Mouse (Mus musculus) cortical plate, adult 2 months (tissue): ENCODE data around the gene Tmpo. TPM values are rescaled to one million over a fixed set of nuclear protein-coding genes. Genes with fewer than 3 reads are reported as not detected.
"Not testable (repeated sequence)": the region's sequence is repeated elsewhere in the genome, so short reads cannot be mapped to it uniquely, and the experiment has no call there.

Source experiments
- H3K27ac ChIP-seq: fragments of 200-500 bp; 2 replicates; pipeline ENCODE4 v1.5.1; 2012; ENCODE audit warnings: low read length, control low read depth, inconsistent platforms; ENCODE audit not compliant: insufficient read depth
- H3K4me1 ChIP-seq: fragments of 200-500 bp; 2 replicates; pipeline ENCODE4 v1.6.1; 2011; ENCODE audit warnings: low read length; ENCODE audit not compliant: control insufficient read depth, insufficient read depth
- H3K4me3 ChIP-seq: fragments of 200-500 bp; 2 replicates; pipeline ENCODE4 v1.5.1; 2011; ENCODE audit warnings: mild to moderate bottlenecking, low read length, control low read depth; ENCODE audit not compliant: insufficient read depth
- CTCF ChIP-seq: fragments of 200-500 bp; IDR thresholded peaks from 2 replicates; pipeline ENCODE4 v1.5.1; 2011; ENCODE audit warnings: mild to moderate bottlenecking, control low read depth, low read length; ENCODE audit not compliant: insufficient read depth; ENCODE audit errors: extremely low read depth
- POLR2A ChIP-seq: fragments of 200-500 bp; IDR thresholded peaks from 2 replicates; pipeline ENCODE4 v1.6.1; 2011; ENCODE audit warnings: mild to moderate bottlenecking, low read length, control low read depth; ENCODE audit not compliant: insufficient read depth; ENCODE audit errors: extremely low read depth
- polyA plus RNA-seq: library from polyadenylated mRNA; depleted of rRNA; stranded (reverse); fragments of >200 nt; gene quantifications from 2 replicates; pipeline ENCODE4 v1.2.3, GENCODE M21; 2012

Gene Tmpo
- polyA plus RNA-seq, 1 experiment: 32.5 TPM

DNA sequence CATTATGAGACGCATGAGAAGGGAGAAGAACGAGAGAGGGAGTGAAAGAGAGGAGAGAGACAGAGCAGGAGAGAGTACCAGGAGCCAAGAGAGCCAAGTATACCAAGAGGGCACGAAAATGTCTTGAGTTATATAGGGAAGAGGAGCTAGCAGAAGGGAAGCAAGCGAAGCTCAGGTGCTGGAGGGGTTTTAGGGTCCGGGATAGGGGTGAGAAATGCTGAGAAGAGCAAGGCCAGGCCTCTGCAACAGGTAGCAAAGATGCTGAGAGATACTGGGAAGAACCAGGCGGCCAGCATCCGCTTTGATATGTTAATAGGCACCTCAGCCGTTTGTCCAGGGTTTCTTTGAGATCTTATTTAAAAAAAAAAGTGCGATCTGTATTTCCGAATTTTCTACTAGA, 6.2 kb upstream of the Tmpo start:
- no peak for TF ChIP-seq CTCF
- TF ChIP-seq POLR2A: no peak
- no peak overlapping the region for H3K27ac ChIP-seq
- H3K4me1 ChIP-seq: peaks cover 2% of the 10 kb centered on the region; the same call in 1 of the 2 replicates
- H3K4me3 ChIP-seq: peak overlapping the region; percentile 26

GRCm38 (mm10) chr10:91185721-91186120, 4.6 kb upstream of the Tmpo start:
- TF ChIP-seq POLR2A: no peak
- TF ChIP-seq CTCF: no peak
- Histone ChIP-seq H3K27ac (no peak overlapping the region), H3K4me1 (peaks cover 2% of the 10 kb centered on the region; the same call in 1 of the 2 replicates), H3K4me3 (no peak overlapping the region)

GRCm38 (mm10) chr10:91184893-91185292, 3.8 kb upstream of the Tmpo start:
- H3K4me3 ChIP-seq, H3K4me1 ChIP-seq, H3K27ac ChIP-seq: not testable (repeated sequence)

DNA sequence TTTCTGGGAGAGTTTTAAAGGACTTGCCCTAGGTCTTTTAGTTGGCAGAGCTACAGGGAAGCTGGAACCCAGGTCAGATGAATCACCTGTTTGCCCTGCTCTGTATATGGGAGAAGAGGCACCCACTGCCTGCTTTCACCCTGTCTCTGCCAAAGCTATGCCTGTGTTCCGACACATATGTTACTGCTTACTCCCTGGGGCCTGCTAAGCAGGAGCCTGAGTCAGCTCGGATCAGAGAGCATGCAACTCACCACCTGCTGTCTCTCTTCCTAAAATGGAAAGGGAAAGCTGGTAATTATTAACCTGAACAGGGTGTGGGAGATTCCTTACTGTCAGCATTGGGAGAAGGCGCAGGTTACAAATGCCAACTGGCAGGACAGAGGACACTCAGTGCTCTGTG, 2.2 kb upstream of the Tmpo start:
- TF ChIP-seq POLR2A (no peak), CTCF (no peak)
- Histone ChIP-seq H3K4me1 (peaks cover 2% of the 10 kb centered on the region; the same call in 1 of the 2 replicates), H3K27ac (no peak overlapping the region), H3K4me3 (no peak overlapping the region; the same call in 1 of the 2 replicates)

DNA sequence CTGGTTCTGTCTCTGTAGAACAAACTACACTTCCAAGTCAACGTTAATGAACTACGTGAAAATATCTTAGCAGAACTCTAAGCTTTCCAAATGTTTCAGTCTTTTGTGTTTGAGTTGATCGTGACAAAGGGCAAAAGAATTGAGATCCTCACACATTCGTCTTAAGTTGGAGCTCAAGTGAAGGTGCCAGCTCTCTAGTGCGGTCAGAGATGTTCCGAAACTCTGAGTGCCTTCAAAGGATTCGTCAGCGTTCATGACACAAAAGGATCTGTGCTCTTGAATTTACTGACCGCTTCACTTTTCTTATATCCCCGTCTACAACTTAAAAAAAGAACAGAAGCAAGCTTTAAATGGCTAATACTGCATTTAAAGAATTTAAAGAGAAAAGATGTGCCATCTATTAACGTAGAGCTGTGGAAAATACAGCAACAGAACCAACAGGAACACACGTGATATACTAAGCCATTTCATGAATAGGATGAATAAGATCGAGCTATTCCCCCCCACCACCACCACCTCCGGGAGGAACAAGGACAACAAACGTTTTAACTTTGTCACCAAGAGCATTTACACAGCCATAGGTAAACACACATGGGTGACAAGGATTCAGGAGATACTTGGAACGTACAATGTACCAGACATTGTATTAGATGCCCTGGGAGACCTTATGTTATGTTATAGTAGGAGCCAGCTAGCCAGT, 1.3 kb upstream of the Tmpo start:
- TF ChIP-seq CTCF: no peak
- no peak for TF ChIP-seq POLR2A
- Histone ChIP-seq H3K27ac (0 out of 2 replicates have a peak overlapping the region, but pooled peaks have one; percentile 27), H3K4me1 (peaks cover 2% of the 10 kb centered on the region; the same call in 1 of the 2 replicates), H3K4me3 (peak overlapping the region; percentile 58)

DNA sequence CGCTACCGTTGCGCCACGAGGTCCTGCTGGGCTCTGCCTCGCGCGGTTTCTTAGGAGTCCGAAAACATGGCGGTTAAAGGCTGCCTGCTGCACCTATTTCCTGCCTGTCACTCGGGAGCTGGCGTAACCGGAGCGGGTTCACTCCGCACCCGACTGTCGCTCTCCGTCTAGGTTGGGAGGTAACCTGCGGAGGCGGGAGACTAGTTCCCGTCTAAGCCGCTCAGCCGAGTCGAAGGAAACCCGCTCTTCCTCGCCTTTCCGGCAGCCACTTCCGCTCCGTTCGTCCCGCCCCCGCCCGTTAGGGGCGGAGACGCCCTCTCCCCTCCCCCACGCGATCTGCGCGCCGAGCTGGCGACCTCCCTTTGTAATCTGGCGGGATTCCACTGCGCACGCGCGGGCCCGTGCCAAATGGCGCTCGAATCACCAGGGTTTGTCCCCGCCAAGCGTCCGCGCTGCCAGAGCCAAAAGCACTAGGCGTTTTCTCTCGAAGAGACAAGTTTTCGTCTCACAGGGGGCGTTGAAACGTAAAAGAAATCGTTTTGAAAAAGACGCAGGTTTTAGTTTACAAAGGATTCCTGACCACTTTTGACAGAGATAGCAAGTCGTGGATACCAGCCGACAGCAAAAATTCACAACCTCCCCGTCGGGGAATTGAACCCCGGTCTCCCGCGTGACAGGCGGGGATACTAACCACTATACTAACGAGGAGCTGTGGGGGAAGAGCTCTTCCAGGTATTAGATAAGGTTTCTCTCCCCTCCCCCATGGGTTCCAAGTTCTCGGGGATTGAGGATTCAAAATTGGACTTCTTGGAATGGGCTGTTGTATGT, 560 bp upstream of the Tmpo start:
- Histone ChIP-seq H3K4me3 (peak overlapping the region; percentile 58), H3K4me1 (no peaks in the 10 kb centered on the region), H3K27ac (peak overlapping the region; percentile 85)
- TF ChIP-seq POLR2A (peak; percentile 56; the same call in 1 of the 2 replicates), CTCF (no peak)

DNA sequence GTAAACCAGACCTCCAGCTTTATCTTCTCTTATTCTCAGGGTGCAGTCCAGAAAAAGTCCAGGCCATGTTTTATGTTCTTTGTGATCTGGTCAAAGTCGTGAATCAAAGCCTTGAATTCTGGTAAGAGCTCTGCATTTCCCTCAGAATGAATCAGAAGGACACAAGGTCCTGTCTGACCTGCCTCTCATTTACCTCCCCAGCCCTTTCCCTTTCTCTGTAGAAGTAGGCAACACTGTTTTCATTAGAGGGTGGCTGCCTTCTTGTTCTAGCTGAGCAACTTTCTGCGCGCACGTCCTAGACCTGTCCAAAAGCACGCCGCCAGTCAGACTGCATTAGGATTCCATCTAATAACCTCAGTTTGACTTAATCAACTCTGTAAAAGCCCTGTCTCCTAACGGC, 814 bp downstream of the Tmpo start:
- no peak overlapping the region for H3K27ac ChIP-seq
- H3K4me1 ChIP-seq: no peaks in the 10 kb centered on the region
- TF ChIP-seq CTCF (no peak), POLR2A (no peak)
- no peak overlapping the region for H3K4me3 ChIP-seq

DNA sequence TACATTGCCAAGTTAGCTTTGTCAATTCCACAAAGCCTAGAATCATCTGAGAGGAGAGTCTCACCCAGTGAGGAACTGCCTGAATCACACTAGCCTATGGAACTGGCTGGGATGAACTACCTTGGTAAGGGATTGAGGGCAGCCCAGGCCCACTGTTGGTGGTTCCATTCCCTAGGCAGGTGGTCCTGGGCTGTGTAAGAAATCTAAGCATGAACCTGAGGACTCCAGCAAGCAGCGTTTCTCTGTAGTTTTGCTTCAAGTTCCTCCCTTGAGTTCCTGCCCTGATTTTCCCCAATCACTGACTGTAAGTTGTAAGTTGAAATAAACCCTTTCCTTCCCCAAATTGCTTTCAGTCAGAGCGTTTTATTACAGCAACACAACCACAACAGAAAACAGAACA, 1.3 kb downstream of the Tmpo start:
- H3K27ac ChIP-seq: no peak overlapping the region
- TF ChIP-seq CTCF (no peak), POLR2A (no peak)
- H3K4me3 ChIP-seq: no peak overlapping the region
- no peaks in the 10 kb centered on the region for H3K4me1 ChIP-seq

DNA sequence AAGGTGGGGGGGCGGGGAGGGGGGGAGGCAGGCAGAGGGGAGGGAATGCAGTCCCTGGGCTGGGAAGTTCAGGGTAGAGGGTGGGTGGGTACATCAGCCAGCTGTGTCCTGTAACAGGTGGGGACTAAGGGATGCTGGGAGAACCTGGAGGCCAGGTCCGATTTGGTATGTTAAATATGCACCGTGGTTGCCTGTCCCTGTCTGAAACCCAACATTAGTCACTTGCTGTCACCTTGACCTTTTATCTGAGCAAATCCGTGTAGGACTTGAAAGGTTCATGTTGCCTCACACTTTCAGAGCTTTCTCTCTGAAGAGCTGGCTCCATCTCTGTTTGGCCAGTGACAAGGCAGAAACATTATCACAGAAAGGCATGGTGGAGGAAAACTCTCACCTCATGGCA, 3.9 kb downstream of the Tmpo start:
- no peak overlapping the region for H3K4me3 ChIP-seq
- H3K27ac ChIP-seq: no peak overlapping the region
- no peaks in the 10 kb centered on the region for H3K4me1 ChIP-seq
- no peak for TF ChIP-seq CTCF
- TF ChIP-seq POLR2A: no peak

- H3K4me3 ChIP-seq: no peak overlapping the region; the same call in 1 of the 2 replicates
- H3K27ac ChIP-seq: no peak overlapping the region
- no peaks in the 10 kb centered on the region; the same call in 1 of the 2 replicates for H3K4me1 ChIP-seq
- TF ChIP-seq CTCF (no peak), POLR2A (no peak)
Observed at GRCm38 (mm10) chr10:91172329-91173100, 8.6 kb downstream of the Tmpo start.
